Mouse (Mus musculus) natural killer cell, adult 2 months (primary cell): ENCODE data around the gene Zfand6.

Experiments
- DNase-seq, 2 experiments: peaks; one replicate each; pipeline ENCODE4 v3.0.0; 2022; ENCODE audit warnings: low spot score in 2 of 2

The Zfand6 gene

GRCm38 (mm10) chr7:84651303-84651986 lies 38.3 kb downstream of the Zfand6 start:
- DNase-seq: no peak

GRCm38 (mm10) chr7:84649016-84649415 lies 40.7 kb downstream of the Zfand6 start:
- no peak for DNase-seq

GRCm38 (mm10) chr7:84646256-84646655 lies 43.5 kb downstream of the Zfand6 start:
- DNase-seq: no peak

- no peak for DNase-seq
Measured at GRCm38 (mm10) chr7:84643270-84643998, 46.3 kb downstream of the Zfand6 start.

- no peak for DNase-seq
Measured at GRCm38 (mm10) chr7:84642159-84642928, 47.4 kb downstream of the Zfand6 start.

- DNase-seq: no peak
Measured at GRCm38 (mm10) chr7:84636939-84637338, 52.8 kb downstream of the Zfand6 start.

- DNase-seq: no peak
Measured at GRCm38 (mm10) chr7:84631878-84632277, 57.9 kb downstream of the Zfand6 start.

- DNase-seq: no peak
Measured at GRCm38 (mm10) chr7:84623718-84624117, 66.0 kb downstream of the Zfand6 start.

GRCm38 (mm10) chr7:84620956-84621355 lies 68.8 kb downstream of the Zfand6 start:
- no peak for DNase-seq

GRCm38 (mm10) chr7:84618951-84619350 lies 70.8 kb downstream of the Zfand6 start:
- DNase-seq: no peak

GRCm38 (mm10) chr7:84612445-84612844 lies 77.3 kb downstream of the Zfand6 start:
- no peak for DNase-seq

GRCm38 (mm10) chr7:84611609-84612008 lies 78.2 kb downstream of the Zfand6 start:
- DNase-seq: no peak

GRCm38 (mm10) chr7:84606293-84606749 lies 83.4 kb downstream of the Zfand6 start, which contains the start of gene Fah:
Fah (minus strand) TSS chr7:84606722.
- DNase-seq: no peak

GRCm38 (mm10) chr7:84605704-84606292 lies 84.0 kb downstream of the Zfand6 start:
- peak in 1 of 2 experiments; percentile 21 for DNase-seq

GRCm38 (mm10) chr7:84605033-84605687 lies 84.6 kb downstream of the Zfand6 start:
- DNase-seq: no peak

GRCm38 (mm10) chr7:84604501-84604900 lies 85.3 kb downstream of the Zfand6 start:
- DNase-seq: no peak

GRCm38 (mm10) chr7:84601331-84601730 lies 88.4 kb downstream of the Zfand6 start:
- no peak for DNase-seq

GRCm38 (mm10) chr7:84600631-84601030 lies 89.1 kb downstream of the Zfand6 start:
- DNase-seq: no peak

- no peak for DNase-seq
Measured at GRCm38 (mm10) chr7:84596633-84597032, 93.1 kb downstream of the Zfand6 start.

- DNase-seq: no peak
Measured at GRCm38 (mm10) chr7:84596002-84596401, 93.8 kb downstream of the Zfand6 start.

- DNase-seq: no peak
Measured at GRCm38 (mm10) chr7:84594917-84595303, 94.8 kb downstream of the Zfand6 start.
